Mouse (Mus musculus) left cerebral cortex, adult 8-10 months (tissue): Measurements from ENCODE around the gene Chmp1a. TPM values are rescaled to one million over a fixed set of nuclear protein-coding genes. Genes with fewer than 3 reads are reported as not detected.

Experiments
- DNase-seq, 2 experiments: peaks; one replicate each; pipeline ENCODE4 v3.0.0; 2022; ENCODE audit warnings: low spot score in 2 of 2
- total RNA-seq, 4 experiments: library from RNA; stranded (reverse); gene quantifications; 2 replicates each; pipeline ENCODE4 v1.2.4; 2022

Chmp1a gene
- total RNA-seq, 4 experiments from 2014 or later, result 86.9 to 101 (median 93.5) TPM

DNA sequence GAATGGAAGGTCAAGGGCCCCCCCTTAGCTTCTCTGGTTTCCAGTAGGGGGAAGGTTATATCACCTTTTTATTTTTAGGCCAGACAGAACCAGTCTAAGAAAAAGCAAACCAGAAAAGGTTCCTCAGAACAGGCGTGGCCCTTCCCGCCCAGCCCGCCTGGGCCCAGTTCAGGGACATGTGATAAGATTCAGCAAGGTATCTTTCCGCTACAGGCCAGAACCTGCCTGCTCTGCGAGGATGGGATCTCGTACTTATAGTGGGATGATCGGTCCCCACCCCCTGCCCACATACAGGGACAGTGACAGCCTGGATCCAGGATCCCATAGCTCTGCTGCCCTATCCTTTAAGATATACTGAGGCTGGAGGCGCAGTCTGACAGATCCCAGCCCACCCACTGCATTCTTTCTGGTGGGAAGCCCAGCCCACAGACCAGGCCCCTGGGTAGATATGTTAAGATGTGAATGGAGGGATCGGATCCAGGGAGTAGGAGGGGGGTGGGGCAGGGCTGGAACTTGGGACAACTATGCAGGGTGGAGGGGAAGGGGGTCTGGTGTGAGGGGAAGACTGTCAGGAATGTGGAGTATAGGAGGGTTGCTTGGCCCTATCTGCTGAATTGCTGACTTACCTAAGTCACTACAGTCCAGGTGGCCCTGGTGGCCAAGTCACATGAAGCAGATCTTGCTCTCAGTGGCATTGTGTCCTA, 56.3 kb downstream of the Chmp1a start:
- no peak for DNase-seq

- DNase-seq, result no peak
Observed at GRCm38 (mm10) chr8:123155177-123155576, 57.4 kb downstream of the Chmp1a start.

Other genes starting within 250 kb of the Chmp1a start
- 100 to 1,000 TPM; 146 to 152 (median 151) TPM for gene Ankrd11, start 170.5 kb downstream of the Chmp1a start, total RNA-seq
- gene Spg7, start 149.8 kb downstream of the Chmp1a start, total RNA-seq, result 10 to 100 TPM; 54.2 to 66.2 (median 63.3) TPM
- 100 to 1,000 TPM; 401 to 484 (median 442) TPM for gene Rpl13, start 110.4 kb downstream of the Chmp1a start, total RNA-seq
- gene Cpne7, start 95.4 kb downstream of the Chmp1a start, total RNA-seq, result 10 to 100 TPM; 46.8 to 60.2 (median 57.2) TPM
- gene Sult5a1, start 54.4 kb downstream of the Chmp1a start, total RNA-seq, result under 1 TPM in 2 of 4 experiments, not detected in 2; 0.15 to 0.37 TPM
- gene Dpep1, start 26.5 kb downstream of the Chmp1a start, total RNA-seq, result under 1 TPM in 1 of 4 experiments, not detected in 3; 0.16 TPM
- 1 to 10 TPM; 6.0 to 7.9 (median 6.2) TPM for gene Spata33, start 69 bp upstream of the Chmp1a start, total RNA-seq
- gene Cdk10, start 12.1 kb upstream of the Chmp1a start, total RNA-seq, result 100 to 1,000 TPM in 1 of 4 experiments, 10 to 100 TPM in 3; 87.5 to 104 (median 91.5) TPM
- 10 to 100 TPM; 54.3 to 61.9 (median 60.4) TPM for gene Spata2l, start 23.5 kb upstream of the Chmp1a start, total RNA-seq
- 10 to 100 TPM; 20.0 to 25.7 (median 23.2) TPM for gene Zfp276, start 41.4 kb upstream of the Chmp1a start, total RNA-seq
- 10 to 100 TPM; 53.3 to 72.7 (median 58.6) TPM for gene Vps9d1, start 41.6 kb upstream of the Chmp1a start, total RNA-seq
- 1 to 10 TPM; 1.3 to 2.8 (median 2.2) TPM for gene Fanca, start 105.8 kb upstream of the Chmp1a start, total RNA-seq
- gene Spire2, start 120.0 kb upstream of the Chmp1a start, total RNA-seq, result 10 to 100 TPM; 17.3 to 19.0 (median 18.1) TPM
- 100 to 1,000 TPM; 555 to 559 (median 558) TPM for gene Tcf25, start 161.0 kb upstream of the Chmp1a start, total RNA-seq
- not detected for gene Mc1r, start 194.3 kb upstream of the Chmp1a start, total RNA-seq
- gene Tubb3, start 198.7 kb upstream of the Chmp1a start, total RNA-seq, result 100 to 1,000 TPM; 381 to 406 (median 387) TPM
- gene Def8, start 210.8 kb upstream of the Chmp1a start, total RNA-seq, result 10 to 100 TPM; 54.1 to 61.0 (median 57.0) TPM